Mouse (Mus musculus) olfactory bulb, adult 2 months (tissue): ENCODE measurements around the gene Tmem232. TPM values are rescaled to one million over a fixed set of nuclear protein-coding genes. Genes with fewer than 3 reads are reported as not detected.
"Not testable (repeated sequence)": the region's sequence is repeated elsewhere in the genome, so short reads cannot be mapped to it uniquely, and the experiment has no call there.

Experiments
- H3K27ac ChIP-seq: fragments of 200-500 bp; 2 replicates; pipeline ENCODE4 v1.5.1; 2012; ENCODE audit warnings: low read depth, low read length; ENCODE audit not compliant: insufficient read depth
- H3K4me1 ChIP-seq: fragments of 200-500 bp; 2 replicates; pipeline ENCODE4 v1.6.1; 2012; ENCODE audit warnings: low read length; ENCODE audit not compliant: control insufficient read depth, insufficient read depth
- H3K4me3 ChIP-seq: fragments of 200-500 bp; 2 replicates; pipeline ENCODE4 v1.5.1; 2012; ENCODE audit warnings: mild to moderate bottlenecking, low read depth, low read length, moderate library complexity; ENCODE audit not compliant: insufficient read depth
- CTCF ChIP-seq: fragments of 200-500 bp; IDR thresholded peaks from 2 replicates; pipeline ENCODE4 v1.5.1; 2012; ENCODE audit warnings: low read depth, mild to moderate bottlenecking, low read length, moderate library complexity; ENCODE audit not compliant: insufficient read depth
- POLR2A ChIP-seq: fragments of 200-500 bp; IDR thresholded peaks from 2 replicates; pipeline ENCODE4 v1.6.1; 2012; ENCODE audit warnings: mild to moderate bottlenecking, low read depth, low read length, moderate library complexity; ENCODE audit not compliant: insufficient read depth
- WGBS: fragments of 180-500 bp; shearing (Covaris S2); methylation state at CpG from one replicate; pipeline ENCODE4 v1.1.7; 2018; 5-methylcytosine and 5-hydroxymethylcytosine counted together
- polyA plus RNA-seq: library from polyadenylated mRNA; stranded (reverse); fragments of >200 nt; gene quantifications from 2 replicates; pipeline ENCODE4 v1.2.4, GENCODE M21; 2012; ENCODE audit warnings: low replicate concordance; ENCODE audit not compliant: missing spikeins, insufficient read depth, insufficient read length

The Tmem232 gene
- polyA plus RNA-seq, 1 experiment, result not detected

DNA sequence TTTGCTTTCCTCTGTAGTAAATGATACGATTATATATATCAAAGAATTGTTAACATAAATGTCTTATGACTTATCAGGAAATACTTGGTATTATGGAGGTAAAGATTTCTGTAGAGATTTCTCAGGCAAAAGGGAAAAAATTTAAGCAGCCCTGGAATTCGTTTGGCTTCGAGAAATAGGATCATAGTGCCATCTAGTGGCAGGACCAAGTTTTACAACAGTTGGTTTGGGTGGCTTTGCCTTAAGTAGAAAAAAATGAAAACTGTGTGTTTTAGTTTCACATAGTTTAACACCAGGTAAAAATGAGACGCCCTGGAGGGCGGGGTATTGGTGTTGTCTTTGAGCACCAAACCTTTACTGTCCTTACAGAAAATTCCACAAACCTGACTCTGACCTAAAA, 22.2 kb upstream of the Tmem232 start:
- peaks cover 2% of the 10 kb centered on the region; the same call in 1 of the 2 replicates for H3K4me1 ChIP-seq
- TF ChIP-seq CTCF (no peak), POLR2A (no peak)
- H3K27ac ChIP-seq, result no peak overlapping the region
- no peak overlapping the region for H3K4me3 ChIP-seq
- WGBS, result under 1% methylated on average over 5 of the region's 5 CpGs

DNA sequence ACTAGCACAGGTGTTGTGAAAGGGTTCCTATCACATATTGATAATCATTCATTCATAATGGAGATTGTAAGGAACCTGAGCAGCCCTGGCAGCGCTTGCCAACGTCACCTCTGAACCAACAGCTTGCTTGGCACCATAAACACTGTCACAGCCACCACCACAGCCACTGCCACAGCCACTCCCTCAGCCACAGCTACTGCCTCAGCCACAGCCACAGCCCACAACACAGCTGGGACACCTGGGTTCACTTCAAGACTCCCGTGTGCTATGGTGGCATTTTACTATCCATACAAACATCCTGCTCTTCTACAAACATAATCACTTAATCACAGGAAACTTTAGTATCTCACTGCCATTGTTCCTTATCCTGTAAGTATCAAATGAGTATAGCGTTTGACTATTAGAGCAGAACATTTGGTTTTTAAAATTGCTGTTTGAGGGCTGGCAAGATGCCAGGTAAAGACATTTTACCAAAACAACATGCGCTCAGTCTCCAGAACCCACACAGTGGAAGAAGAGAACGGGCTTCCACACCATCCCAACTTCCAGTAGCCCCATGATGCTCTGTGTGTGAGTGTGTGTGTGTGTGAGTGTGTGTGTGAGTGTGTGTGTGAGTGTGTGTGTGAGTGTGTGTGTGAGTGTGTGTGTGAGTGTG, 20.9 kb upstream of the Tmem232 start:
- TF ChIP-seq CTCF, result no peak
- TF ChIP-seq POLR2A, result no peak
- Histone ChIP-seq H3K4me3 (no peak overlapping the region), H3K27ac (no peak overlapping the region), H3K4me1 (peaks cover 2% of the 10 kb centered on the region; the same call in 1 of the 2 replicates)
- WGBS, result 39% methylated on average over 6 of the region's 6 CpGs

DNA sequence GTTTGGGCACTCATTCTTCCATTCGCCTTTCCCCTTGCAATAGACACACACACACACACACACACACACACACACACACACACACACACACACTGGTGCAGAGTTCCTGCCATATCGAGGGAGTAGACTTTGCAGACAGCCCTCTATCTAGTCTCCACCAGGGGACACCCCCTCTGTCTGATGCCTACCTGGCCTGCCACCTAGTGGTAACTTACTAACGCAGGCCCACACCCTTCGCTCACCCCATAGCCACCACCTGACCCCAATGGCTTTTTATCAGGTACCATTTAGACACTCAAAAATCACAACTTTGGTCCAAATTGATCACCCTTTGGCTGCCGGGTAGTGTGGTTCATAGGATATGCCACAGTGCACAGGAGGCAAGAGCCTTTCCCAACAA, 18.7 kb upstream of the Tmem232 start:
- TF ChIP-seq POLR2A, result no peak
- no peak for TF ChIP-seq CTCF
- H3K27ac ChIP-seq, result no peak overlapping the region
- WGBS, result 64% methylated on average over 5 of the region's 5 CpGs
- no peak overlapping the region for H3K4me3 ChIP-seq
- peaks cover 2% of the 10 kb centered on the region; the same call in 1 of the 2 replicates for H3K4me1 ChIP-seq

DNA sequence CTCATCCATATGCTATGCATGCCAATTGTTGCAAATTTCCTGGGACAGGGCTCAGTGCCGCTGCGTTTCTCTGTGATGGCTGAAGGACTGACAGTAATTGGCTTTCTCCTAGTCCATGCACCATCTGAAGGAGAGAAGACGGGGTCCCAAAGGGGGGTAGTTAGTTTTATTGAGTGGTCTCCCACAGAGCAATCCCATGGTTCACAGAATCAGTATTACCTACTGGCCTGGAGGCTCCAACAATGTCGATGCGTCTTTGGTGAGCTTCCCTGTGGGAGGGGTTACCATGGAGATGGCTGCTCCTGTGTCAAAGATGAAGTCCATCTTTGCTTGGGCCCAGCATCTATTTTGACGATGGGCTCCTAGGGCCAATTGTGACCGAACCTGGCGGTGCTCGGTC, 18.2 kb upstream of the Tmem232 start:
- peaks cover 2% of the 10 kb centered on the region; the same call in 1 of the 2 replicates for H3K4me1 ChIP-seq
- WGBS, result 67% methylated on average over 9 of the region's 9 CpGs
- no peak overlapping the region for H3K4me3 ChIP-seq
- no peak overlapping the region for H3K27ac ChIP-seq
- TF ChIP-seq CTCF (no peak), POLR2A (no peak)

DNA sequence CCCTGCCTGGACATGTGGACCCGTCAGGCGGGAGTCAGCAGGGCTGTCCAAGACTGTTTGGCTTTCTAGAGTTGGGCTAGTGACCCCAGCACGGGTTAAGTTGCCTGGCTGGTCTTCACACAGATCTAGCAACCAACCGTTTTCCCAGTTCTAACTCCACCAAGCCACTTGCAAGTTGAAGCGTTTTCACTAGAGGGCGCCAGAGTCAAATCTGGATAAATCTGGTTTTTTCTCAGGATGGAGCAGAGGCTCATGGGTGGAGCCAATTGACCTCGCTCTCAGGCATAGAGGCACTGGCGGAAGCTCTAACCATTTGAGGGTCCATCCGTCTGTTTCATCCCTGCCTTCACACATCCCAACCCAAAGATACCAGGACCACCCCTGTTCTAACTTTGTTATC, 17.6 kb upstream of the Tmem232 start:
- 50% methylated on average over 9 of the region's 9 CpGs for WGBS
- no peak for TF ChIP-seq POLR2A
- no peak for TF ChIP-seq CTCF
- peaks cover 2% of the 10 kb centered on the region; the same call in 1 of the 2 replicates for H3K4me1 ChIP-seq
- H3K4me3 ChIP-seq, result no peak overlapping the region
- no peak overlapping the region for H3K27ac ChIP-seq

DNA sequence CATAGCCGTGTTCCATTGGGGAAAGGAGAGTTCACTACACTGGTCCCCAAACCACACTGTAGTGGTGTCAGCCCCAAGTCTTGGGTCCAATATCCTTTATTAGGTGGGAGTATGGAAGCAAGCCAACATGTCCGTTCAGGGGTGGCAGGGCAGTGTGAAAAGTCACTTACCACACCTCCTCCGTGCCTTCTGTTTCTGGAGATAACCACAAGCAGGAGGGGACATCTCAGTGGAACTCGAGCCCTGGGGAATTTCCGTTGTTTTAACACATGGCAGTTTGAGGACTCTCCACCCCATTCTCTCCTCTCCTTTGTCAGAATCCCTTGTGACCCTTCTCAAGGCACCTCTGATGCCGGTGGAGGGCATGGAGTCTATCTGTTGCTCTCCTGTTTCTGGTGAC, 16.6 kb upstream of the Tmem232 start:
- 84% methylated on average over 6 of the region's 6 CpGs for WGBS
- Histone ChIP-seq H3K4me3 (no peak overlapping the region), H3K4me1 (peaks cover 2% of the 10 kb centered on the region; the same call in 1 of the 2 replicates), H3K27ac (no peak overlapping the region)
- TF ChIP-seq CTCF (no peak), POLR2A (no peak)

DNA sequence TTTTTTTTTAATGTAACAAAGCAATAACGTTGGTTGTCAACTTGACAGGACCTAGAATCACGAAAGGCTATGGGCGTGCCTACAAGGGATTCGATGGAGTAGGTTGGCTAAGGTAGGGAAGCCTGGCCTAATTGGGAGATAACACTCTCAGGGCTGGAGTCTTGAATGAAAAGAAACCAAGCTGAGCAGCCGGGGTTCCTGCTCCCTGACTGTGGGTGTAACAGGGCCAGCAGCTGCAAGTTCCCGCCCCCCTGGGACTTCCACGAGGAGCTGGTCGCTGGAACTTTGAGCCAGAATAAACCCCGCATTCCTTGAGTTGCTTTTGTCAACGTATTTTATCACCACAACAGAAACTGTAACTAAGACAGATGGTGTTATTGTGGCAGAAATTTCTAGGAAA, 16.2 kb upstream of the Tmem232 start:
- WGBS, result 63% methylated on average over 10 of the region's 10 CpGs
- TF ChIP-seq POLR2A (no peak), CTCF (no peak)
- peaks cover 2% of the 10 kb centered on the region; the same call in 1 of the 2 replicates for H3K4me1 ChIP-seq
- H3K4me3 ChIP-seq, result no peak overlapping the region
- no peak overlapping the region for H3K27ac ChIP-seq

DNA sequence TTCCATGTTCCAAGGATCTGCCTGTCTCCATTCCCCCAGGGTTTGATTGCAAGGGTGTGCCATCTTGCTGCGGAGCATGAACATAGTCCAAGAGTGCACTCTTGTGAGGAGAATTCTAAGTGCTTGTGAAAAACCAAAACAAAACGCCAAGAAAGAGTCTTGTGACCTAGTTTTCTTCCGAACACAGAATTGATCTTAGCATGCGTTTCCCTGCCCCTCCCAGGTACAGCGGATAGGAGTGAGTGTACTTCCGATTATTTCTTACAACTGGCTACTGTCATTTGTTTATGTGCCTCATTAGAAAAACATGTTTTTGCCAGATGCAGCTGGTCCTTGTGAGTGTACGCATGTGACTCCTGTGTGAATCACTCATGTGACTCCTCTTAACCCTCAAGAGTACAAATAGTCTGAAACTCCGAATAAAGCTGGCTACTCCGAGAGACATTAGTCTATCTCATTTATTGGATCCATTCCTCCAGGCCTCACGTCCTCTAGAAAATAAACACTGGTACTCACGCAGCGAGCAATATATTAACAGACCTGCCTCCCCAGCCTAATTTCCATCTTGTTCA, 11.9 kb upstream of the Tmem232 start:
- no peak for TF ChIP-seq CTCF
- TF ChIP-seq POLR2A, result no peak
- Histone ChIP-seq H3K4me1 (no peaks in the 10 kb centered on the region), H3K4me3 (no peak overlapping the region), H3K27ac (no peak overlapping the region)
- 75% methylated on average over 12 of the region's 12 CpGs for WGBS

DNA sequence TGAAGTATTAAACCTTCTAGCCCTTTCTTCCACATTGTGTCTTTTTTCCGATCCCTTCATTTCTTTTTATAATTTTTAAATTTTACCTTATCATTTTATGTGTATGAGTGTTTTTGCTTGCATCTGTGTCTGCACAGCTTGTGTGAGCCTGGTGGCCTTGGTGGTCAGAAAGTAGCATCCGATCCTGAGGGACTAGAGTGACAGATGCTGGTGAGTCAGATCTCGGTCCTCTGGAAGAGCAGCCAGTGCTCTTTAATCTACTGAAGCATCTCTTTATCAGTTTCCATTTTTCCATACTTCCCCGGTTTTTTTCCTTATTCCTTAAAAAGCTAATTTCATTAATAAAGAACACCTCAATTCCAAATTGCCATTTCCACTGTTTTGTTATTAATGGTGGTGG, 9.8 kb upstream of the Tmem232 start:
- Histone ChIP-seq H3K4me3 (no peak overlapping the region), H3K4me1 (no peaks in the 10 kb centered on the region), H3K27ac (no peak overlapping the region)
- 90% methylated on average over 4 of the region's 4 CpGs for WGBS
- TF ChIP-seq POLR2A (no peak), CTCF (no peak)

DNA sequence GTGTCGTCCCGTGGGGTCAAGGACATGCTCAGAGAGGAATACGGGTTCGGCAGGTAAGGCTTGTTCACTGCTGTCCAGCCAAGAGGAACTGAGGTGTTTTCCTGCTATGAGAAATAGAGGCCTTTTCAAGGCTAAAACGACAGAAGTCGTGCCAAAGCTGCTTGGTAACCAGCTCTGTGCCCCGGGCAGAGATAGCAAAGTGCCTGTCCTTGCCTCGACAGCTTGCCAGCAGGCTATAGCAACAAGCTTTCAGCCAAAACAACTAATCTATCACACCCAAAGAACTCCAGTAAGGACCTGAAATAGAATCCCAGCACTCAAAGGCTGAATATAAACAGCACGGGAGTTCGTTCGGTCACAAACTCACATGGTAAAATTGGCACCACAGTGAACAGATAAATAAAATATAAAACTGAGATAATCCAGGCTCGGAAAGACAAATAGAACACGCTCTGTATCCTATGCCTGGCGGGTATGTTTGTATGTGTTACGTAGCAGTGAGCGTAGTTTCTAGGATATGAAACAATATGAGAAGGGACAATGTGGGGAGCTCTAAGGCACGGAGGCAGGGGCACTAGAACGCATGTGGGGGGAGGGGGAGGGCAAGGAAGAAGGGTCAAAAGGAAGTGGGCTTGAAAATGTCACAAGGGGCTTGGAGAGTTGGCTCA, 8.2 kb upstream of the Tmem232 start:
- Histone ChIP-seq H3K4me3 (no peak overlapping the region), H3K27ac (no peak overlapping the region), H3K4me1 (no peaks in the 10 kb centered on the region)
- 56% methylated on average over 18 of the region's 18 CpGs for WGBS
- TF ChIP-seq POLR2A (no peak), CTCF (no peak)

DNA sequence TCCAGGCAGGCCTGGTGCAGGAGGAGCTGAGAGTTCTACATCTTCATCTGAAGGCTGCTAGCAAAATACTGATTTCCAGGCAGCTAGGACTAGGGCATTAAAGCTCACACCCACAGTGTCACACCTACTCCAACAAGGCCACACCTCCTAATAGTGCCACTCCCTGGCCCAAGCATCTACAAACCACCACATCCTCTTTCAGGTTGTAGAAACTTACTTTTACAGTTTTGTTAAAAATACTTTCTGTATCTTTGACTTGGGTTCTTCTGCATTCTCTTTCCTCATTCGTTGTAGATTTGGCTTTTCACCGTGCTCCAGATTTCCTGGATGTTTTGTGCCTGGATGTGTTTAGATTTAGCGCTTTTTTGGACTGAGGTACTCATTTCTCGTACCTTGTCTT, 5.6 kb upstream of the Tmem232 start:
- H3K4me3 ChIP-seq, H3K4me1 ChIP-seq, H3K27ac ChIP-seq: not testable (repeated sequence)
- WGBS, result 94% methylated on average over 4 of the region's 4 CpGs
